ENCODE assay signal across 16 mouse cellular contexts in the genomic region with DNA sequence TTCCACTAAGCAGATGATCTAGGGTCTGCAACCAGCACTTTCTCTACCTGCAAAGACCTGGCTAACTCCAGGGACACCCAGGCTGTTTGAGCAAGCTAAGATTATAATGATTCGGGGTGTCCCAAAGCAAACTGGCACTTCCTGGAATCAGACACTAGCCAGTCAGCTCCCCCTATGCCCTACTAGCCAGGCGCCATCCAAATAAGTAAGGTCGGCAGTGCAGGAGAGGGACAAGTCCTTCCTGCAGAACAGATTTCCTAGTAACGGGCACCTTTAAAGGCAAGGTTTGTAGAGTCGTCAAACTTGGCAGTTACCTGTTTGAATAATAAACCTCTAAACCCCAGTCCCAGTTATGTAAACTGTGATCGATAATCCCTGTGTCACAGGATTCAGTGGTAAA. TPM values are rescaled to one million over a fixed set of nuclear protein-coding genes. Genes with fewer than 3 reads are reported as not detected.
DNase-seq lines count a peak whose midpoint lies in the region; ATAC-seq and TF ChIP-seq lines count a peak whose summit lies in the region.
"Had no signal": no experiment of that assay in that cellular context is flagged by ENCODE, and none has a peak within 500 bp of the region (broad histone marks: within the 10 kb centered on the region; RNA-seq: fewer than 3 reads in every experiment).

No protein-coding gene starts in this region.

- H3K4me1 ChIP-seq in heart, embryonic 13.5 days, result peaks cover 53% of the 10 kb centered on the region
- H3K4me1 ChIP-seq in midbrain, embryonic 14.5 days (ENCODE audit: control insufficient read depth, insufficient read depth, low read length), result peaks cover 9% of the 10 kb centered on the region
- H3K4me1 ChIP-seq in midbrain, embryonic 11.5 days (ENCODE audit: control insufficient read depth, insufficient read depth, low read length), result 0 out of 2 replicates have a peak, but pooled peaks cover 3% of the 10 kb centered on the region
- H3K4me1 ChIP-seq in heart, embryonic 16.5 days (ENCODE audit: control insufficient read depth, insufficient read depth, low read length), result peaks cover 27% of the 10 kb centered on the region
- peaks cover 13% of the 10 kb centered on the region for H3K4me1 ChIP-seq in olfactory bulb, adult 2 months (ENCODE audit: control insufficient read depth, insufficient read depth, low read length)

- peak overlapping the region; percentile 96 for H3K27ac ChIP-seq in heart, embryonic 13.5 days (replicated peaks)
- peak overlapping the region; percentile 91 for H3K27ac ChIP-seq in midbrain, embryonic 14.5 days (replicated peaks; ENCODE audit: low read depth, low read length)
- H3K27ac ChIP-seq in midbrain, embryonic 11.5 days (ENCODE audit: low read depth, low read length), result no peak overlapping the region; the same call in 1 of the 2 replicates
- H3K27ac ChIP-seq in heart, embryonic 16.5 days (ENCODE audit: low read length), result peak overlapping the region; percentile 92
- H3K27ac ChIP-seq in olfactory bulb, adult 2 months (ENCODE audit: insufficient read depth, low read depth, low read length), result peak overlapping the region; percentile 37

- peak overlapping the region; percentile 68 for H3K9ac ChIP-seq in heart, embryonic 13.5 days
- H3K9ac ChIP-seq in midbrain, embryonic 14.5 days (replicated peaks; ENCODE audit: low read length), result peak overlapping the region; percentile 48
- no peak overlapping the region for H3K9ac ChIP-seq in midbrain, embryonic 11.5 days (ENCODE audit: low read length)
- peak overlapping the region; percentile 39 for H3K9ac ChIP-seq in heart, embryonic 16.5 days (ENCODE audit: low read length)
- H3K9ac ChIP-seq: limb, embryonic 13.5 days had no signal

- 57% methylated on average over 6 of the region's 6 CpGs for WGBS in heart, embryonic 13.5 days
- WGBS in midbrain, embryonic 14.5 days, result 76% methylated on average over 6 of the region's 6 CpGs
- WGBS in midbrain, embryonic 11.5 days, result 85% methylated on average over 6 of the region's 6 CpGs
- 55% methylated on average over 6 of the region's 6 CpGs for WGBS in heart, embryonic 16.5 days
- 80% methylated on average over 6 of the region's 6 CpGs for WGBS in olfactory bulb, adult 2 months

- no peak overlapping the region for H3K4me3 ChIP-seq in heart, embryonic 13.5 days
- H3K4me3 ChIP-seq in midbrain, embryonic 14.5 days (replicated peaks; ENCODE audit: low read depth, low read length), result no peak overlapping the region
- H3K4me3 ChIP-seq in midbrain, embryonic 11.5 days (ENCODE audit: low read depth, low read length), result no peak overlapping the region
- no peak overlapping the region for H3K4me3 ChIP-seq in heart, embryonic 16.5 days (ENCODE audit: low read length)
- H3K4me3 ChIP-seq in olfactory bulb, adult 2 months (ENCODE audit: insufficient read depth, low read depth, low read length), result no peak overlapping the region
- H3K4me3 ChIP-seq: erythroblast, embryonic 14.5 days; limb, embryonic 13.5 days had no signal

- DNase-seq in heart, adult 18-20 months, result no peak
- DNase-seq in midbrain, embryonic 14.5 days, result no peak
- no peak for DNase-seq in midbrain, embryonic 11.5 days (ENCODE audit: low spot score, missing footprints)
- DNase-seq in ovary, postnatal 14 days (ENCODE audit: low spot score), result no peak
- no peak for DNase-seq in kidney, postnatal 10 days
- DNase-seq: adrenal gland, postnatal 10 days; cerebellum, adult 11 months; gastrocnemius, postnatal 36 days; kidney, adult 18-20 months; lung, postnatal 14 days had no signal

- no peaks in the 10 kb centered on the region for H3K9me3 ChIP-seq in heart, embryonic 13.5 days
- no peaks in the 10 kb centered on the region for H3K9me3 ChIP-seq in midbrain, embryonic 14.5 days (ENCODE audit: control insufficient read depth, low read length)
- H3K9me3 ChIP-seq in midbrain, embryonic 11.5 days (ENCODE audit: control insufficient read depth, low read length), result no peaks in the 10 kb centered on the region
- no peaks in the 10 kb centered on the region for H3K9me3 ChIP-seq in heart, embryonic 16.5 days (replicated peaks; ENCODE audit: control insufficient read depth, low read length)
- H3K9me3 ChIP-seq: limb, embryonic 13.5 days had no signal

- peak overlapping the region; percentile 48 for H3K4me2 ChIP-seq in heart, embryonic 13.5 days
- H3K4me2 ChIP-seq in midbrain, embryonic 14.5 days (ENCODE audit: low read length), result no peak overlapping the region
- H3K4me2 ChIP-seq in midbrain, embryonic 11.5 days, result no peak overlapping the region
- H3K4me2 ChIP-seq in heart, embryonic 16.5 days (ENCODE audit: low read depth, low read length), result peak overlapping the region; percentile 42

- H3K27me3 ChIP-seq in heart, embryonic 13.5 days (replicated peaks), result no peaks in the 10 kb centered on the region
- H3K27me3 ChIP-seq in midbrain, embryonic 14.5 days (ENCODE audit: control insufficient read depth, insufficient read depth, low read length), result no peaks in the 10 kb centered on the region
- H3K27me3 ChIP-seq in midbrain, embryonic 11.5 days (ENCODE audit: control insufficient read depth, insufficient read depth, low read length), result no peaks in the 10 kb centered on the region
- no peaks in the 10 kb centered on the region for H3K27me3 ChIP-seq in heart, embryonic 16.5 days (ENCODE audit: control insufficient read depth, insufficient read depth, low read length)
- H3K27me3 ChIP-seq: CH12.LX; limb, embryonic 13.5 days had no signal

- TF ChIP-seq POLR2A in olfactory bulb, adult 2 months (IDR thresholded peaks at IDR 0.05; ENCODE audit: insufficient read depth, low read depth, low read length), result no peak

- TF ChIP-seq CTCF in olfactory bulb, adult 2 months (IDR thresholded peaks at IDR 0.05; ENCODE audit: insufficient read depth, low read depth, low read length), result no peak

- peaks cover 5% of the 10 kb centered on the region for H3K36me3 ChIP-seq in heart, embryonic 13.5 days
- peaks cover 3% of the 10 kb centered on the region; the same call in 1 of the 2 replicates for H3K36me3 ChIP-seq in midbrain, embryonic 14.5 days (ENCODE audit: control insufficient read depth, insufficient read depth, low read length)
- no peaks in the 10 kb centered on the region for H3K36me3 ChIP-seq in midbrain, embryonic 11.5 days (ENCODE audit: control insufficient read depth, insufficient read depth, low read length)
- no peaks in the 10 kb centered on the region for H3K36me3 ChIP-seq in heart, embryonic 16.5 days (ENCODE audit: control insufficient read depth, insufficient read depth)

- no peak for ATAC-seq in heart, embryonic 13.5 days (ENCODE audit: extremely low read depth, insufficient number of reproducible peaks, low FRiP score, low TSS enrichment)
- no peak for ATAC-seq in midbrain, embryonic 14.5 days (ENCODE audit: low FRiP score, low TSS enrichment)
- ATAC-seq in midbrain, embryonic 11.5 days (ENCODE audit: low FRiP score), result no peak
- no peak for ATAC-seq in heart, embryonic 16.5 days (replicated peaks; ENCODE audit: extremely low read depth, insufficient read depth, low FRiP score)

RNA-seq across cellular contexts. Expression of a gene that starts 31.2 kb away (rescaled TPM):
- polyA plus RNA-seq in heart, embryonic 13.5 days (2015; fragmentation: Nextera tagmentation; extraction: Ambion mirVana), result 0.04 and 0.18 TPM in 2 replicates
- total RNA-seq in heart, adult 18-20 months (2021), result under 1 TPM; 0.42 to 0.51 TPM
- 0.70 and 1.8 TPM in 2 replicates for polyA plus RNA-seq in midbrain, embryonic 14.5 days (2014; fragmentation: Nextera tagmentation; extraction: Ambion mirVana)
- polyA plus RNA-seq in midbrain, embryonic 11.5 days (2014; fragmentation: Nextera tagmentation; extraction: Ambion mirVana), result 0.10 and 0.14 TPM in 2 replicates
- polyA plus RNA-seq in heart, embryonic 16.5 days (2015; fragmentation: Nextera tagmentation; extraction: Ambion mirVana), result 0.22 and 0.26 TPM in 2 replicates
- not detected in 2 replicates for polyA plus RNA-seq in olfactory bulb, adult 2 months (2012; ENCODE audit: insufficient read depth, insufficient read length, low replicate concordance, missing spikeins)
- polyA plus RNA-seq: erythroblast, embryonic 14.5 days had no signal

RNA-seq across cellular contexts. Expression of a gene that starts 54.6 kb away (rescaled TPM):
- polyA plus RNA-seq in heart, embryonic 13.5 days (2015; fragmentation: Nextera tagmentation; extraction: Ambion mirVana), result 43.6 and 47.1 TPM in 2 replicates
- 10 to 100 TPM; 21.4 to 22.7 TPM for total RNA-seq in heart, adult 18-20 months (2021)
- polyA plus RNA-seq in midbrain, embryonic 14.5 days (2014; fragmentation: Nextera tagmentation; extraction: Ambion mirVana), result 39.8 and 44.8 TPM in 2 replicates
- polyA plus RNA-seq in midbrain, embryonic 11.5 days (2014; fragmentation: Nextera tagmentation; extraction: Ambion mirVana), result 72.7 and 73.6 TPM in 2 replicates
- 42.5 and 48.1 TPM in 2 replicates for polyA plus RNA-seq in heart, embryonic 16.5 days (2015; fragmentation: Nextera tagmentation; extraction: Ambion mirVana)
- polyA plus RNA-seq in olfactory bulb, adult 2 months (2012; ENCODE audit: insufficient read depth, insufficient read length, low replicate concordance, missing spikeins), result not detected in 2 replicates

Comparison
In these comparisons a context has a peak if more than half of its experiments do, and no peak if none do; other contexts are left out.
1. H3K4me2 ChIP-seq: peak in heart, embryonic 13.5 days (single experiment) and heart, embryonic 16.5 days (single experiment); none in midbrain, embryonic 14.5 days (single experiment) and midbrain, embryonic 11.5 days (single experiment).
2. RNA of a gene that starts 54.6 kb away (polyA plus RNA-seq): 72.7 to 73.6 TPM in midbrain, embryonic 11.5 days, 42.5 to 48.1 TPM in heart, embryonic 16.5 days, 39.8 to 44.8 TPM in midbrain, embryonic 14.5 days and 43.6 to 47.1 TPM in heart, embryonic 13.5 days; not detected in olfactory bulb, adult 2 months; every median in the first group is over 10 times any median in the second.